Mouse (Mus musculus) spleen, adult 12 weeks (tissue): ENCODE data around the gene Pced1b.

Experiments used
- DNase-seq: peaks from one replicate; pipeline ENCODE4 v3.0.0; 2022; ENCODE audit warnings: low spot score

Gene Pced1b

GRCm38 (mm10) chr15:97404483-97404882, 157.6 kb downstream of the Pced1b start:
- no peak for DNase-seq

DNA sequence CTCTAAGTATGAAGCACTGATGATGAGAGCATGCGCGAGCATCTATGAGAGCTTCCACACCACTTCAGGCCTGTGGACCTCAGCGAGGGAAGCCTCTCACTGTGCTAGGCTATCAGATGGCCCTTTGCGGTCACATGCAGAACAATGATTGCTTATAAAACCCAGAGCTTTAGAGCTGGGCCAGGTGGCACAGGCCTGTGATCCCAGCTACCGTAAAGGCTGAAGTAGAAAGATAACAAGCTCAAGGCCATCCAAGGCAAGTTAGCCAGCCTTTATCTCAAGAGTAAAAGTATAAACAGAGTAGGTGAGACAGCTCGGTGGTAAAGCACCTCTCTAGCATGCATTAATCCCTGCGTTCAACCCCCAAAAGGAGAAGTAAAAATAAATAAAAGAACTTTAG, 158.1 kb downstream of the Pced1b start:
- DNase-seq = no peak

- DNase-seq = no peak
These were observed 159.2 kb downstream of the Pced1b start for GRCm38 (mm10) chr15:97406105-97406504.

DNA sequence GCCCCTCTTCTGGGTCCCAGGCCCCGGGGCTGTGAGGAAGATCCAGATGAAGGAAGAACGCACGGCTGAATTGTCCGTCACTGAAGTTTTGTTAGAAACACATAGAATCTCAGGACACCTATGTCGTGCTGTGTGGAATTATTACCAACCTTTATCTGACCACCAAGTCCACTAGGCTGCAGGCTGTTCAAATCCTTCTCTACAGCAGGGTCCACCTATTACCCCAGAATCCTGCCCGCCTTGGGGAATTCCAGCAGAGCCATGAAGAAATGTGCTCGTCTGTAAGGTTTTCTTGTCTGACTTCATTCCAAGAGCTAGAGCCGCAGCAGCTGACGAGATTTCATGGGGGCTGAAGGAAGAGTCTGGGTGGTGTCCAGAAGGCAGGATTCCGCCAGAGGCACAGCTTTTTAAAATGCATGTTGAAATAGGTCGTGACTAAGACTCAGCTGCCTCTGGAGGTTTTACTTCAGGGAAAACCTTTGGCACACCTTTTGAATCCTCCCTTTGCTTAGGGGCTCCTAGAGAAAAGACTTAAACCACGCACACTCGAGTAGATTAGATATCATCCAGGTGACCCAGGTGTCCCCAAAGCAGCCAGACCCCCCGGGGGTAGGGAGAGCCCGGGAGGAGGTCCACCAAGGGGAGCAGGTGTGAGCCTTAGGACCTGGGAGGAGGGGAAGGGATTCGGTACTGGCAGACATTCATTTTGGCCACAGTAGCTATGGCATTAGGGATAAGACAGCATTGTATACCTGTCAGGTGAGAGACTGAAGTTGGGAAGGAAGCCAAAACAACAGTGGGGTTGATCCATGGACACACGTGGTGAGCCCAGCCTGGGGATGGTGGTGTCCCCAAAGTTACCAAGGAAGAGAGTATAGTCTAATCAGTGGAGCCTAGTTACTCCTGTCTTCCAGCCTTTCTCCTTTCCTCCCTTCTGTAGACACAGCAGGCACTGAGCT, 160.9 kb downstream of the Pced1b start:
- no peak for DNase-seq

DNA sequence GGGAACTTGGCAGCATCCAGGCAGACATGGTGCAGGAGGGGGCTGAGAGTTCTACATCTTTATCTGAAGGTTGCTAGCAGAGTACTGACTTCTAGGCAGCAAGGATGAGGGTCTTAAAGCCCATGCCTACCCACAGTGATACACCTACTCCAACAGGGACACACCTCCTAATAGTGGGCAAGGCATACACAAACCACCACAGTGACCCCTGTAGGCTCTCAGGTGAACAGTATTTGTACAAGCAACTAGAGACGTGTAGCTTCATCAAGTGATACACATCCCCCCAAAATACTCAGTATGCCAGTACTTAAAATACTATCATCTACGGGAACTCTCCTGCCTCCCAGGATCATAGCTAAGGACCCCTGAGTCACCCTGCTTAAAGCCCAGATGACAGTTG, 164.2 kb downstream of the Pced1b start:
- DNase-seq = no peak

- no peak for DNase-seq
These were observed 164.8 kb downstream of the Pced1b start for GRCm38 (mm10) chr15:97411671-97412070.

DNA sequence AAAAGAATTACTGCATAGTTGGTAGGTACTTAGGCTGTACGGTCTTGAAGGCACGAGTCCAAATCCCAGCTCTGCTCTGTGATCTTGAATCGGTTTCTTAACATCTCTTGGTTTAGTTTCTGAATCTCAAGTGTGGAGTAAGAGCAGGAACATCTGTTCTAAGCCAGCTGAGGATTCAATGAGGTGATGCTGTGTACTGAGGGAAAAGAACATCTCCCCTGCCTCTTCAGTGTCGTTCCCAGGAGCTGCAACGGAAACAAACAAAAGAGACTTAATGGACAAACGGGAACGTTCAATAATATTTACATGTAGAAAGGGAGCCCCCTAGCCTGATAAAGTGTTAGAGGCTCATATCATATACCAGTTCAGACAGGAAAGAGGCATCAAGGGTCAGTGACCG, 165.4 kb downstream of the Pced1b start:
- DNase-seq = no peak

DNA sequence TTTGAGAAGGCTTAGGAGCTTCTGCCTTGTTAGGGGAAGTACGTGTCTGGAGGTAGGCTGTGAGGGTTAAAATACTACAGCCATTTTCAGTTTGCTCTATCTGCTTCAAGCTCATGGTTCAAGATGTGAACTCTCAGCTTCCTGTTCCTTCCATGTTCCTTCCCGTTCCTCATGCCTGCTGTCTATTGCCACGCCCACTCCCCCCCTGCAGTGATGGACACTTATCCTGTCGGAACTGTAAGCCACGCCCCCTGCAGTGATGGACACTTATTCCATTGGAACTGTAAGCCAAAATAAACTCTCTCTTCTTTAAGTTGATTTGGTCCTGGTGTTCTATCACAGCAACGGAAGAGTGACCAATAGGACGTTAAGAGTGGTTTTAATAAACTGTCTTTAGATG, 166.0 kb downstream of the Pced1b start:
- DNase-seq = no peak

GRCm38 (mm10) chr15:97414718-97415413, 168.0 kb downstream of the Pced1b start:
- DNase-seq = no peak

DNA sequence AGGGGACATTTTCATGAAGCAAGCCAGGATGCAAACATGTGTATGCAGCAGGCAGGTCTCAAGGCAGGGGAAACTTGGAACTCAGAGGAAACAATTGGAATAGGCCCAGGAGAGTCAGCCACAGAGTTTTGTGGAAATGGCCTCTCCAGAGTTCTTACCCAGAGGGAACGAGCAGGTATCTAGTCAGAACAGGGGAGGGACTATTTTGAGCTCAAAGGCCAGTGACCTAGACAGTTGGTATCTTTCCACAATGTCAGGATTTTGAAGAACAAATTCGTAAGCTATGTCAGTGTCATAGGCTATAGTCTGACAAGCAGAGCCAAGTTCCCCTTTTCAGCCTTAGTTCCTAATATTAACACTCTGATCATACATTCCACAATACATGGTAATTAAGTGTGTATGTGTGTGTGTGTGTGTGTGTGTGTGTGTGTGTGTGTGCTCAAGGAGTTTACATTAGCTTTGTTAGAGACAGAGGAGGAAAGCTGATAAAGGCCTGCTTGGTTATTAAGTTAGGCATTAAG, 168.6 kb downstream of the Pced1b start:
- no peak for DNase-seq

DNA sequence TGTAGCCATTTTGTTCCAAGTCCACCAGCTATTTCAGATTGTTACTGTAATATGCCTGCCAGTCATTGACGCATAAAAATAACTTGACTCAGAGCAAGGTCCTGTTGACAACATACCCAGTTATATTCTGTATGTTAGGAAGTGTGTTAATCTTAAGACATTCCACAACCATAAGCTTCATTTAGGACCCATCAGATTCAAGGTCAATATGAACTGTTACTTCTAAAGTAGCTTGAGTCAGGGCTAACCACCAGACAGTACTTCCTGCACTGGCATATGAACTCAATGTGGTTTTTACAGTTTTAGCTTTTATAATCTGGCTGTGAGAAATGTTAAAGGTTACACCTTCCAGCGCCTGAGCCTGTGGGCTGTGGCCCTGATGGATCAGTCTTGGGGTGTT, 173.4 kb downstream of the Pced1b start:
- DNase-seq = no peak

GRCm38 (mm10) chr15:97421533-97421932, 174.6 kb downstream of the Pced1b start:
- DNase-seq = no peak

DNA sequence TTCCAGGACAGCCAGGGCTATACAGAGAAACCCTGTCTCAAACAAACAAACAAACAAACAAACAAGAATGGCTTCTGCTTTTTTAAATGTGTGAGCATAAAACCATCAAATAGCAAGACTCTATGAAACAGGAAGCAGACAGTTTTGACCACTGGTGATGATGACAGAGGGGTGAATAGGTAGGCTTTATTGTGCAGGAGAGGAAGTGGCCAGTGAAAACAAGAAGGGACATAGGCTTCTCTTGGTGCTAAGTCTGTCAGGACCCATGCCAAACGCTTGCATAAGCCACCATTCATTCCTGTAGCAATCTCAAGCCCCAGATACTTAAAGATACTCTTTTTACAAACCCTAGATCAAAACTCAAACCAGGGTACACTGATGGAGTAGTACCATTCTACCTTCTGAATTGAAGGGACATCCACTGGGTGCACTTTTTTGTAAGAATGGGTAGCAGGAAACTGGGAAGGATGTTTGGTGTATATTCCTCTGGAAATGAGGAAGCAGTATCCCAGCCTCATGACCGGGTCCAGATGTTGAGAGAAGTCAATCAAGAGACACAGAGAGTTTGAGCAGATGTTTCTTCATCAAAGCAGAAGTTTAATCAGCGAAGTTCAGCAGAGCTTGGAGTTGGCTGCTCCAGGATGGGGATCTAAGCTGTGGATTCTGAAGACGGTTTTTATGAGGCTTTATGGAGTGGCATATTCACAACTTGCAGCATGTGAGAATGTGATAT, 175.5 kb downstream of the Pced1b start:
- DNase-seq = no peak

DNA sequence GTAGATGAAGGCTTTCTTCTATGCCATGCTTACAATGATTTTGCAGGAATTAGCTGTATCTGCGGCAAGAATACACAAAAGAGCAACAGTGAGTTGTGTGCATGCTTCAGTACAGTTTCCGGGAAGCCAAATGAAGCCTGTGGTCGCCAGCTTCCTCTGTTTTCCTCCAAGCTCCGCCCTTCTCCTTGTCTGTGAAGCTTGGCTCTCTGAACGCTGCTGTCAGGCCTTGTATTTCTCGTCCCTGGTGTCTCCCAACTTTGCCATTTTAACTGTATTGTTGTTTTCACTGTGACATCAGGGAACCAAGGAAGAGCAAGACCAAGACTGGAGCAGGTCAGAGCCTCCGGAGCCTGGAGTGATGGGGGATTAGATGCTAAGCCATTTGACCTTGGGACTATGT, 177.5 kb downstream of the Pced1b start:
- DNase-seq = no peak

- no peak for DNase-seq
These were observed 178.1 kb downstream of the Pced1b start for GRCm38 (mm10) chr15:97424961-97425360.

- no peak for DNase-seq
These were observed 182.4 kb downstream of the Pced1b start for GRCm38 (mm10) chr15:97429201-97429900.

GRCm38 (mm10) chr15:97431533-97431932, 184.6 kb downstream of the Pced1b start:
- no peak for DNase-seq

DNA sequence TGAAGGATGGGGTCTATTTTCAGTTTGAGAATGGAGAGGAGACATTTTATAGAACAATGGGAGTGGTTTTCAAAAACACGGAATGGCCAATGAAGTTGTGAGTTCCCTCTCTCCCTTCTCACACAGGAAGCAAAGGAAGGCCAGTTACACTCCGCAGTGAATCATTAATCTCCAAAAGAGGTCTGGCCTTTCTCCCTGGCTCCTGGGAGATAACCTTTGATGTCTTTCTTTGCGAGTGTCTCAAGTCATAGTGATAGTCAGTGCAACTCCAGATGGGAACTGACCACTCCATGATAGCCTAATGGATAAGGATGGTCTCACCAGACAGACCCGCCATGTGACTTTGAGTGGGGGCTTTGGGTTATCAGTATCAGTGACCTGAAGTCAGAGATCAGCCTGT, 185.3 kb downstream of the Pced1b start:
- no peak for DNase-seq
